Mouse (Mus musculus): ENCODE measurements around the gene Gm28230. TPM values are rescaled to one million over a fixed set of nuclear protein-coding genes. Genes with fewer than 3 reads are reported as not detected.

Gm28230 gene
- polyA plus RNA-seq, 1 experiment from 2014 or later: not detected

GRCm38 (mm10) chr2:74714156-74714789 lies 12.3 kb upstream of the Gm28230 start:
- Histone ChIP-seq H3K4me3 (ENCODE audit: low read depth, low read length) (no peak overlapping the region), H3K9me3 (ENCODE audit: control insufficient read depth, low read length) (no peaks in the 10 kb centered on the region), H3K4me1 (replicated peaks; ENCODE audit: control insufficient read depth, insufficient read depth, low read length) (peaks cover 5% of the 10 kb centered on the region), H3K36me3 (ENCODE audit: control insufficient read depth, insufficient read depth, low read length) (no peaks in the 10 kb centered on the region), H3K27ac (ENCODE audit: low read depth, low read length) (no peak overlapping the region), H3K9ac (ENCODE audit: low read length) (no peak overlapping the region), H3K27me3 (ENCODE audit: control insufficient read depth, insufficient read depth, low read length) (peaks cover 95% of the 10 kb centered on the region), H3K4me2 (ENCODE audit: low read depth, low read length, severe bottlenecking) (no peak overlapping the region)
- no peak for ATAC-seq (replicated peaks; ENCODE audit: low FRiP score)
- DNase-seq (ENCODE audit: low spot score): no peak
- 3% methylated on average over 18 of the region's 18 CpGs for WGBS

- DNase-seq (ENCODE audit: low spot score): no peak
- 1% methylated on average over 14 of the region's 14 CpGs for WGBS
- no peak for ATAC-seq (replicated peaks; ENCODE audit: low FRiP score)
- H3K9me3 ChIP-seq (ENCODE audit: control insufficient read depth, low read length): no peaks in the 10 kb centered on the region
- no peak overlapping the region for H3K27ac ChIP-seq (ENCODE audit: low read depth, low read length)
- H3K4me2 ChIP-seq (ENCODE audit: low read depth, low read length, severe bottlenecking): no peak overlapping the region
- peaks cover 95% of the 10 kb centered on the region for H3K27me3 ChIP-seq (ENCODE audit: control insufficient read depth, insufficient read depth, low read length)
- H3K4me1 ChIP-seq (replicated peaks; ENCODE audit: control insufficient read depth, insufficient read depth, low read length): peaks cover 5% of the 10 kb centered on the region
- H3K4me3 ChIP-seq (ENCODE audit: low read depth, low read length): no peak overlapping the region
- H3K9ac ChIP-seq (ENCODE audit: low read length): no peak overlapping the region
- no peaks in the 10 kb centered on the region for H3K36me3 ChIP-seq (ENCODE audit: control insufficient read depth, insufficient read depth, low read length)
These were observed 11.6 kb upstream of the Gm28230 start for GRCm38 (mm10) chr2:74714881-74715280.

GRCm38 (mm10) chr2:74715504-74716241 lies 10.9 kb upstream of the Gm28230 start:
- no peaks in the 10 kb centered on the region for H3K9me3 ChIP-seq (ENCODE audit: control insufficient read depth, low read length)
- 1% methylated on average over 26 of the region's 26 CpGs for WGBS
- H3K9ac ChIP-seq (ENCODE audit: low read length): no peak overlapping the region
- H3K27ac ChIP-seq (ENCODE audit: low read depth, low read length): no peak overlapping the region
- peaks cover 5% of the 10 kb centered on the region for H3K4me1 ChIP-seq (replicated peaks; ENCODE audit: control insufficient read depth, insufficient read depth, low read length)
- peak overlapping the region; percentile 10; the same call in 1 of the 2 replicates for H3K4me3 ChIP-seq (ENCODE audit: low read depth, low read length)
- ATAC-seq (replicated peaks; ENCODE audit: low FRiP score): peak; percentile 72
- H3K27me3 ChIP-seq (ENCODE audit: control insufficient read depth, insufficient read depth, low read length): peaks cover 95% of the 10 kb centered on the region
- peak overlapping the region; percentile 45 for H3K4me2 ChIP-seq (ENCODE audit: low read depth, low read length, severe bottlenecking)
- peak; percentile 93 for DNase-seq (ENCODE audit: low spot score)
- no peaks in the 10 kb centered on the region for H3K36me3 ChIP-seq (ENCODE audit: control insufficient read depth, insufficient read depth, low read length)

- no peak for ATAC-seq (replicated peaks; ENCODE audit: low FRiP score)
- H3K9ac ChIP-seq (ENCODE audit: low read length): no peak overlapping the region
- H3K4me1 ChIP-seq (replicated peaks; ENCODE audit: control insufficient read depth, insufficient read depth, low read length): no peaks in the 10 kb centered on the region
- H3K4me3 ChIP-seq (ENCODE audit: low read depth, low read length): no peak overlapping the region
- no peaks in the 10 kb centered on the region for H3K9me3 ChIP-seq (ENCODE audit: control insufficient read depth, low read length)
- no peak overlapping the region for H3K27ac ChIP-seq (ENCODE audit: low read depth, low read length)
- no peak for DNase-seq (ENCODE audit: low spot score)
- H3K4me2 ChIP-seq (ENCODE audit: low read depth, low read length, severe bottlenecking): no peak overlapping the region
- peaks cover 99% of the 10 kb centered on the region for H3K27me3 ChIP-seq (ENCODE audit: control insufficient read depth, insufficient read depth, low read length)
- 9% methylated on average over 2 of the region's 2 CpGs for WGBS
- H3K36me3 ChIP-seq (ENCODE audit: control insufficient read depth, insufficient read depth, low read length): no peaks in the 10 kb centered on the region
These were observed 6.1 kb upstream of the Gm28230 start for GRCm38 (mm10) chr2:74720384-74720783.

GRCm38 (mm10) chr2:74720955-74721491 lies 5.5 kb upstream of the Gm28230 start:
- no peak overlapping the region for H3K4me3 ChIP-seq (ENCODE audit: low read depth, low read length)
- H3K4me1 ChIP-seq (replicated peaks; ENCODE audit: control insufficient read depth, insufficient read depth, low read length): no peaks in the 10 kb centered on the region
- H3K9me3 ChIP-seq (ENCODE audit: control insufficient read depth, low read length): no peaks in the 10 kb centered on the region
- 2% methylated on average over 5 of the region's 5 CpGs for WGBS
- no peak for DNase-seq (ENCODE audit: low spot score)
- no peak overlapping the region for H3K9ac ChIP-seq (ENCODE audit: low read length)
- no peak for ATAC-seq (replicated peaks; ENCODE audit: low FRiP score)
- no peaks in the 10 kb centered on the region for H3K36me3 ChIP-seq (ENCODE audit: control insufficient read depth, insufficient read depth, low read length)
- peaks cover 99% of the 10 kb centered on the region for H3K27me3 ChIP-seq (ENCODE audit: control insufficient read depth, insufficient read depth, low read length)
- no peak overlapping the region for H3K27ac ChIP-seq (ENCODE audit: low read depth, low read length)
- no peak overlapping the region for H3K4me2 ChIP-seq (ENCODE audit: low read depth, low read length, severe bottlenecking)

GRCm38 (mm10) chr2:74721882-74722281 lies 4.6 kb upstream of the Gm28230 start:
- Histone ChIP-seq H3K36me3 (ENCODE audit: control insufficient read depth, insufficient read depth, low read length) (no peaks in the 10 kb centered on the region), H3K4me3 (ENCODE audit: low read depth, low read length) (no peak overlapping the region), H3K4me2 (ENCODE audit: low read depth, low read length, severe bottlenecking) (no peak overlapping the region), H3K27ac (ENCODE audit: low read depth, low read length) (no peak overlapping the region), H3K9ac (ENCODE audit: low read length) (no peak overlapping the region), H3K9me3 (ENCODE audit: control insufficient read depth, low read length) (no peaks in the 10 kb centered on the region), H3K4me1 (replicated peaks; ENCODE audit: control insufficient read depth, insufficient read depth, low read length) (no peaks in the 10 kb centered on the region; the same call in 1 of the 2 replicates), H3K27me3 (ENCODE audit: control insufficient read depth, insufficient read depth, low read length) (peaks cover 99% of the 10 kb centered on the region)
- DNase-seq (ENCODE audit: low spot score) (no peak), ATAC-seq (replicated peaks; ENCODE audit: low FRiP score) (no peak)
- 5% methylated on average over 6 of the region's 6 CpGs for WGBS

GRCm38 (mm10) chr2:74722949-74723348 lies 3.6 kb upstream of the Gm28230 start:
- H3K4me2 ChIP-seq (ENCODE audit: low read depth, low read length, severe bottlenecking): no peak overlapping the region
- DNase-seq (ENCODE audit: low spot score): no peak
- no peak overlapping the region for H3K27ac ChIP-seq (ENCODE audit: low read depth, low read length)
- WGBS: under 1% methylated on average over 8 of the region's 8 CpGs
- H3K36me3 ChIP-seq (ENCODE audit: control insufficient read depth, insufficient read depth, low read length): no peaks in the 10 kb centered on the region
- ATAC-seq (replicated peaks; ENCODE audit: low FRiP score): no peak
- H3K9me3 ChIP-seq (ENCODE audit: control insufficient read depth, low read length): no peaks in the 10 kb centered on the region
- H3K27me3 ChIP-seq (ENCODE audit: control insufficient read depth, insufficient read depth, low read length): peaks cover 99% of the 10 kb centered on the region
- H3K4me3 ChIP-seq (ENCODE audit: low read depth, low read length): no peak overlapping the region
- H3K4me1 ChIP-seq (replicated peaks; ENCODE audit: control insufficient read depth, insufficient read depth, low read length): peaks cover 4% of the 10 kb centered on the region; the same call in 1 of the 2 replicates
- H3K9ac ChIP-seq (ENCODE audit: low read length): no peak overlapping the region

GRCm38 (mm10) chr2:74724244-74725015 lies 2.1 kb upstream of the Gm28230 start:
- peaks cover 100% of the 10 kb centered on the region for H3K27me3 ChIP-seq (ENCODE audit: control insufficient read depth, insufficient read depth, low read length)
- no peak for DNase-seq (ENCODE audit: low spot score)
- H3K9me3 ChIP-seq (ENCODE audit: control insufficient read depth, low read length): no peaks in the 10 kb centered on the region
- 4% methylated on average over 7 of the region's 7 CpGs for WGBS
- H3K9ac ChIP-seq (ENCODE audit: low read length): no peak overlapping the region
- no peak overlapping the region for H3K27ac ChIP-seq (ENCODE audit: low read depth, low read length)
- H3K4me3 ChIP-seq (ENCODE audit: low read depth, low read length): no peak overlapping the region
- no peaks in the 10 kb centered on the region for H3K36me3 ChIP-seq (ENCODE audit: control insufficient read depth, insufficient read depth, low read length)
- no peak overlapping the region for H3K4me2 ChIP-seq (ENCODE audit: low read depth, low read length, severe bottlenecking)
- peaks cover 4% of the 10 kb centered on the region; the same call in 1 of the 2 replicates for H3K4me1 ChIP-seq (replicated peaks; ENCODE audit: control insufficient read depth, insufficient read depth, low read length)
- no peak for ATAC-seq (replicated peaks; ENCODE audit: low FRiP score)

Measured in forebrain, embryonic 11.5 days (tissue).